Mouse (Mus musculus) layer of hippocampus, postnatal 25 days (tissue): ENCODE data around the gene Tead3. TPM values are rescaled to one million over a fixed set of nuclear protein-coding genes. Genes with fewer than 3 reads are reported as not detected.
"Not testable (repeated sequence)": the region's sequence is repeated elsewhere in the genome, so short reads cannot be mapped to it uniquely, and the experiment has no call there.

Source experiments
- DNase-seq, 2 experiments: peaks; one replicate each; pipeline ENCODE4 v3.0.0; 2022; ENCODE audit warnings: mixed read lengths in 2 of 2, low spot score in 1 of 2; ENCODE audit errors: extremely low spot score in 1 of 2
- total RNA-seq, 2 experiments: library from RNA; stranded (reverse); gene quantifications; 2 replicates each; pipeline ENCODE4 v1.2.3; 2021

Gene Tead3
- total RNA-seq, 2 experiments from 2014 or later: 2.2 to 4.0 TPM

GRCm38 (mm10) chr17:28331241-28332112, 19.1 kb downstream of the Tead3 start:
- no peak for DNase-seq

GRCm38 (mm10) chr17:28330590-28330989, 20.0 kb downstream of the Tead3 start:
- DNase-seq: not testable (repeated sequence)

- no peak for DNase-seq
Observed at GRCm38 (mm10) chr17:28330232-28330546, 20.4 kb downstream of the Tead3 start.

- no peak for DNase-seq
Observed at GRCm38 (mm10) chr17:28329503-28330231, 20.9 kb downstream of the Tead3 start.

- DNase-seq: no peak
Observed at GRCm38 (mm10) chr17:28328946-28329345, 21.7 kb downstream of the Tead3 start.

GRCm38 (mm10) chr17:28328366-28328928, 22.2 kb downstream of the Tead3 start, which contains the start of gene Rpl10a:
Gene Rpl10a (plus strand): TSS chr17:28328471.
- peak; percentile 95 to 98 for DNase-seq

- peak in 1 of 2 experiments; percentile 36 for DNase-seq
Observed at GRCm38 (mm10) chr17:28327673-28328325, 22.8 kb downstream of the Tead3 start.

- no peak for DNase-seq
Observed at GRCm38 (mm10) chr17:28326951-28327350, 23.7 kb downstream of the Tead3 start.

GRCm38 (mm10) chr17:28325751-28326150, 24.9 kb downstream of the Tead3 start:
- no peak for DNase-seq

GRCm38 (mm10) chr17:28324416-28324815, 26.2 kb downstream of the Tead3 start:
- not testable (repeated sequence) for DNase-seq

- DNase-seq: no peak
Observed at GRCm38 (mm10) chr17:28323786-28324185, 26.8 kb downstream of the Tead3 start.

- no peak for DNase-seq
Observed at GRCm38 (mm10) chr17:28321700-28322099, 28.9 kb downstream of the Tead3 start.

GRCm38 (mm10) chr17:28317725-28318124, 32.9 kb downstream of the Tead3 start:
- no peak for DNase-seq

GRCm38 (mm10) chr17:28317091-28317490, 33.5 kb downstream of the Tead3 start:
- no peak for DNase-seq

- DNase-seq: no peak
Observed at GRCm38 (mm10) chr17:28316476-28316875, 34.1 kb downstream of the Tead3 start.

- no peak for DNase-seq
Observed at GRCm38 (mm10) chr17:28315611-28316160, 34.9 kb downstream of the Tead3 start.

- no peak for DNase-seq
Observed at GRCm38 (mm10) chr17:28313880-28314225, 36.8 kb downstream of the Tead3 start.

- DNase-seq: peak; percentile 75 to 76
Observed at GRCm38 (mm10) chr17:28313212-28313879, 37.3 kb downstream of the Tead3 start, which contains the start of gene Fance. Gene Fance (plus strand): TSS chr17:28313519.

- DNase-seq: no peak
Observed at GRCm38 (mm10) chr17:28312232-28313211, 38.1 kb downstream of the Tead3 start.
